Mouse (Mus musculus): ENCODE results near the gene Ubr1.

DNA sequence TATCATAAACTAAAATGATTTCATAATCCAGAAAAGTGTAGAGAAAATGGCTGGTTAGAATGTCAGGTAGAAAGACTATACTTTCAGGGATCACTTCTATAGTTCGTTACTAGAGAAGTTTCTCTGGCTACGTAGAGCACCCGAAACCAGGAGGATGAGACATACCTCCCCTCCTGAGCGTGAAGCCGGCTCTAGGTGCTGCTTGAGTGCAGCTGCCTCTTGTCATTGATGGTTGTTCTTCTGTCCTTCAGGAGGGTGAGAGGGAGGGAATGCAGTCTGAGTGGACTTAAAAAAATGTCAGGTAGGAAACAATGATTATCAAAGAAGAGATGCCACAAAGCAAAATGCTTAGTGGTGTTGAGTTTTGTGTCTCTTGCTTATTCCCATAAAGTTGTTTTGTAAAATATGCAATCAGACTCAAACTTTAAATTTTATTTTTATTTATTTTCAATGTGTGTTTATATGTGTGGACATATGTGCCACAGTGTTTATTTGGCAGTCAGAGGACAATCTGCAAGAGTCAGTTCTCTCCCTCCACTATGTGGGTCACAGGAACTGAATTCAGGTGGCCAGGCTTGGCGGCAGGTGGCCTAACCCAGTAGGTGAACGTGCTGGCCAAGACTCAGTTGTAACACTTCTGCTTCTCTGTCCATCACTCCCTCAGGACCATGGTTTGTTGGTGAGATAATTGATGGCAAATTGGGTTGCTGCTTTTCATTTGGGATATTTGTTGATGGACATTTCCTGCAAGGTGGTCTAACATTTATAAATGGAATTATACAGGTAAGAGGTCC, 33.7 kb upstream of the Ubr1 start:
- no peak for TF ChIP-seq POLR2A (IDR thresholded peaks at IDR 0.05; ENCODE audit: low read depth, low read length)
- TF ChIP-seq E2F4 (IDR thresholded peaks at IDR 0.05; ENCODE audit: insufficient replicate concordance, low read depth, low read length) = no peak

Measured in CH12.LX (cell line).